Mouse (Mus musculus) ES-Bruce4 (cell line): ENCODE results near the gene 4931428F04Rik.

Experiments
- CTCF ChIP-seq: IDR thresholded peaks from one replicate; pipeline ENCODE4 v1.8.1; 2011; ENCODE audit warnings: low read depth, low read length
- EP300 ChIP-seq: IDR thresholded peaks from 2 replicates; pipeline ENCODE4 v1.6.1; 2011; ENCODE audit warnings: low read depth, low read length; ENCODE audit not compliant: insufficient read depth
- POLR2A ChIP-seq: IDR thresholded peaks from one replicate; pipeline ENCODE4 v1.8.1; 2011; ENCODE audit warnings: low read length; ENCODE audit not compliant: insufficient read depth

DNA sequence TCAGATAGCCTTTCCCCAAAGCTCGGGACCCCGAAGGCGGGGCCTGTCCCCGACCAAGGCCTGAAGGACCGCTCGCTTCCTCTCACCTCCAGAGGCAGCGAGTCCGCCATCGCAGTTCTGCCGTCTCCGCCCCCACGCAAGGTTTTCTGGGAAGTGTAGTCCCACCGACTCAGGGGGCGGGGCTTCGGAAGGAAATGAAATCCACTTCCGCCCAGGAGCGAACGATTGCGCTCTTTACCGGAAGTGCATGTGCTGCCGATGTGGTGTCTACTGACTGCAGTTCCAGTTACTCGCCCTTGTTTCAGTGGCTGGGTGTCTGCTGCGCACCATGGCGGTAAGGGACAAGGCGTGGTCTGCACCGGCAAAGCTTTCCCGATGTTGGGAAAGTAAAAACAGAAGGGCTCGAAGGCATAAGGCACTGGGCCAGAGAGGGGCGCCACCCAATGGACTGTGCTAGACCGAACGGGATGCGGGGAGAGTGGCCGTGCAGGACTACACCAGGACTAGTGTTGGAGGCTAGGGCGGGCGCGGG, 36.5 kb upstream of the 4931428F04Rik start, which contains the start of the genes Lrrc29 and Tmem208:
- TF ChIP-seq POLR2A (peak; percentile 74), CTCF (peak; percentile 59), EP300 (no peak; the same call in 1 of the 2 replicates)
